Mouse (Mus musculus): ENCODE data around the gene Rapsn. TPM values are rescaled to one million over a fixed set of nuclear protein-coding genes. Genes with fewer than 3 reads are reported as not detected.

Rapsn gene
- polyA plus RNA-seq, 1 experiment: 7.0 TPM

- TF ChIP-seq POLR2A (IDR thresholded peaks at IDR 0.05; ENCODE audit: low read depth, low read length) (no peak), CTCF (conservative IDR thresholded peaks at IDR 0.05; ENCODE audit: insufficient read depth, insufficient read length, low read depth, low read length) (no peak)
- H3K4me1 ChIP-seq (ENCODE audit: control insufficient read depth, insufficient read depth, low read length): peaks cover 4% of the 10 kb centered on the region; the same call in 1 of the 2 replicates
- no peaks in the 10 kb centered on the region for H3K27me3 ChIP-seq (replicated peaks; ENCODE audit: control insufficient read depth, insufficient read depth, low read length)
- DNase-seq: no peak
- peak overlapping the region; percentile 48; the same call in 1 of the 2 replicates for H3K27ac ChIP-seq (ENCODE audit: insufficient read depth, low read depth, low read length)
- 44% methylated on average over 2 of the region's 2 CpGs for WGBS
- H3K36me3 ChIP-seq (ENCODE audit: control insufficient read depth, insufficient read depth, low read length): no peaks in the 10 kb centered on the region; the same call in 1 of the 2 replicates
- no peak overlapping the region for H3K4me3 ChIP-seq (ENCODE audit: insufficient read depth, low read depth, low read length)
These were observed 12.3 kb upstream of the Rapsn start for GRCm38 (mm10) chr2:91023131-91023530.

GRCm38 (mm10) chr2:91023956-91024355 is 11.5 kb upstream of the Rapsn start:
- Histone ChIP-seq H3K27ac (ENCODE audit: insufficient read depth, low read depth, low read length) (no peak overlapping the region), H3K4me3 (ENCODE audit: insufficient read depth, low read depth, low read length) (no peak overlapping the region)
- DNase-seq: no peak

GRCm38 (mm10) chr2:91025081-91025516 is 10.3 kb upstream of the Rapsn start:
- Histone ChIP-seq H3K27ac (ENCODE audit: insufficient read depth, low read depth, low read length) (no peak overlapping the region), H3K4me1 (ENCODE audit: control insufficient read depth, insufficient read depth, low read length) (peaks cover 4% of the 10 kb centered on the region; the same call in 1 of the 2 replicates), H3K36me3 (ENCODE audit: control insufficient read depth, insufficient read depth, low read length) (no peaks in the 10 kb centered on the region), H3K4me3 (ENCODE audit: insufficient read depth, low read depth, low read length) (no peak overlapping the region), H3K27me3 (replicated peaks; ENCODE audit: control insufficient read depth, insufficient read depth, low read length) (no peaks in the 10 kb centered on the region)
- DNase-seq: no peak
- WGBS: 90% methylated on average over 1 of the region's 1 CpGs
- TF ChIP-seq CTCF (conservative IDR thresholded peaks at IDR 0.05; ENCODE audit: insufficient read depth, insufficient read length, low read depth, low read length) (no peak), POLR2A (IDR thresholded peaks at IDR 0.05; ENCODE audit: low read depth, low read length) (no peak)

More at GRCm38 (mm10) chr2:91023956-91024355, 11.5 kb upstream of the Rapsn start:
- peaks cover 4% of the 10 kb centered on the region; the same call in 1 of the 2 replicates for H3K4me1 ChIP-seq (ENCODE audit: control insufficient read depth, insufficient read depth, low read length)
- TF ChIP-seq CTCF (conservative IDR thresholded peaks at IDR 0.05; ENCODE audit: insufficient read depth, insufficient read length, low read depth, low read length) (no peak), POLR2A (IDR thresholded peaks at IDR 0.05; ENCODE audit: low read depth, low read length) (no peak)
- 100% methylated on average over 1 of the region's 1 CpGs for WGBS
- no peaks in the 10 kb centered on the region for H3K27me3 ChIP-seq (replicated peaks; ENCODE audit: control insufficient read depth, insufficient read depth, low read length)
- H3K36me3 ChIP-seq (ENCODE audit: control insufficient read depth, insufficient read depth, low read length): no peaks in the 10 kb centered on the region; the same call in 1 of the 2 replicates

- WGBS: 83% methylated on average over 1 of the region's 1 CpGs
- H3K27me3 ChIP-seq (replicated peaks; ENCODE audit: control insufficient read depth, insufficient read depth, low read length): no peaks in the 10 kb centered on the region
- H3K4me1 ChIP-seq (ENCODE audit: control insufficient read depth, insufficient read depth, low read length): peaks cover 4% of the 10 kb centered on the region; the same call in 1 of the 2 replicates
- H3K27ac ChIP-seq (ENCODE audit: insufficient read depth, low read depth, low read length): no peak overlapping the region
- H3K4me3 ChIP-seq (ENCODE audit: insufficient read depth, low read depth, low read length): no peak overlapping the region
- TF ChIP-seq CTCF (conservative IDR thresholded peaks at IDR 0.05; ENCODE audit: insufficient read depth, insufficient read length, low read depth, low read length): no peak
- TF ChIP-seq POLR2A (IDR thresholded peaks at IDR 0.05; ENCODE audit: low read depth, low read length): no peak
- H3K36me3 ChIP-seq (ENCODE audit: control insufficient read depth, insufficient read depth, low read length): no peaks in the 10 kb centered on the region
- DNase-seq: no peak
These were observed 8.9 kb upstream of the Rapsn start for GRCm38 (mm10) chr2:91026491-91026890.

GRCm38 (mm10) chr2:91027391-91028214 is 7.8 kb upstream of the Rapsn start:
- no peak overlapping the region for H3K27ac ChIP-seq (ENCODE audit: insufficient read depth, low read depth, low read length)
- no peak for TF ChIP-seq CTCF (conservative IDR thresholded peaks at IDR 0.05; ENCODE audit: insufficient read depth, insufficient read length, low read depth, low read length)
- no peak for TF ChIP-seq POLR2A (IDR thresholded peaks at IDR 0.05; ENCODE audit: low read depth, low read length)
- H3K27me3 ChIP-seq (replicated peaks; ENCODE audit: control insufficient read depth, insufficient read depth, low read length): no peaks in the 10 kb centered on the region
- no peak overlapping the region for H3K4me3 ChIP-seq (ENCODE audit: insufficient read depth, low read depth, low read length)
- DNase-seq: peak; percentile 64
- H3K4me1 ChIP-seq (ENCODE audit: control insufficient read depth, insufficient read depth, low read length): peaks cover 4% of the 10 kb centered on the region; the same call in 1 of the 2 replicates
- 74% methylated on average over 9 of the region's 9 CpGs for WGBS
- no peaks in the 10 kb centered on the region for H3K36me3 ChIP-seq (ENCODE audit: control insufficient read depth, insufficient read depth, low read length)

GRCm38 (mm10) chr2:91031216-91031615 is 4.2 kb upstream of the Rapsn start:
- Histone ChIP-seq H3K4me3 (ENCODE audit: insufficient read depth, low read depth, low read length) (no peak overlapping the region), H3K4me1 (ENCODE audit: control insufficient read depth, insufficient read depth, low read length) (no peaks in the 10 kb centered on the region; the same call in 1 of the 2 replicates), H3K27ac (ENCODE audit: insufficient read depth, low read depth, low read length) (no peak overlapping the region), H3K36me3 (ENCODE audit: control insufficient read depth, insufficient read depth, low read length) (no peaks in the 10 kb centered on the region), H3K27me3 (replicated peaks; ENCODE audit: control insufficient read depth, insufficient read depth, low read length) (no peaks in the 10 kb centered on the region)
- DNase-seq: no peak
- 89% methylated on average over 4 of the region's 4 CpGs for WGBS
- TF ChIP-seq POLR2A (IDR thresholded peaks at IDR 0.05; ENCODE audit: low read depth, low read length): no peak
- TF ChIP-seq CTCF (conservative IDR thresholded peaks at IDR 0.05; ENCODE audit: insufficient read depth, insufficient read length, low read depth, low read length): no peak

- no peak overlapping the region for H3K4me3 ChIP-seq (ENCODE audit: insufficient read depth, low read depth, low read length)
- H3K36me3 ChIP-seq (ENCODE audit: control insufficient read depth, insufficient read depth, low read length): no peaks in the 10 kb centered on the region
- TF ChIP-seq POLR2A (IDR thresholded peaks at IDR 0.05; ENCODE audit: low read depth, low read length) (no peak), CTCF (conservative IDR thresholded peaks at IDR 0.05; ENCODE audit: insufficient read depth, insufficient read length, low read depth, low read length) (peak; percentile 19; the same call in 1 of the 2 replicates)
- WGBS: 25% methylated on average over 3 of the region's 3 CpGs
- no peaks in the 10 kb centered on the region for H3K27me3 ChIP-seq (replicated peaks; ENCODE audit: control insufficient read depth, insufficient read depth, low read length)
- no peak for DNase-seq
- H3K27ac ChIP-seq (ENCODE audit: insufficient read depth, low read depth, low read length): no peak overlapping the region
- H3K4me1 ChIP-seq (ENCODE audit: control insufficient read depth, insufficient read depth, low read length): no peaks in the 10 kb centered on the region; the same call in 1 of the 2 replicates
These were observed 2.4 kb upstream of the Rapsn start for GRCm38 (mm10) chr2:91033000-91033399.
